Mouse (Mus musculus) gastrocnemius, postnatal 10 days (tissue): ENCODE results near the gene Cdyl2. TPM values are rescaled to one million over a fixed set of nuclear protein-coding genes. Genes with fewer than 3 reads are reported as not detected.

Experiments used
- DNase-seq: peaks from one replicate; pipeline ENCODE4 v3.0.0; 2021; ENCODE audit warnings: mixed read lengths
- total RNA-seq, 2 experiments: library from RNA; stranded (reverse); gene quantifications; 2 replicates each; pipeline ENCODE4 v1.2.3; 2021

The Cdyl2 gene
- total RNA-seq, 2 experiments from 2014 or later: 5.5 to 6.5 TPM

DNA sequence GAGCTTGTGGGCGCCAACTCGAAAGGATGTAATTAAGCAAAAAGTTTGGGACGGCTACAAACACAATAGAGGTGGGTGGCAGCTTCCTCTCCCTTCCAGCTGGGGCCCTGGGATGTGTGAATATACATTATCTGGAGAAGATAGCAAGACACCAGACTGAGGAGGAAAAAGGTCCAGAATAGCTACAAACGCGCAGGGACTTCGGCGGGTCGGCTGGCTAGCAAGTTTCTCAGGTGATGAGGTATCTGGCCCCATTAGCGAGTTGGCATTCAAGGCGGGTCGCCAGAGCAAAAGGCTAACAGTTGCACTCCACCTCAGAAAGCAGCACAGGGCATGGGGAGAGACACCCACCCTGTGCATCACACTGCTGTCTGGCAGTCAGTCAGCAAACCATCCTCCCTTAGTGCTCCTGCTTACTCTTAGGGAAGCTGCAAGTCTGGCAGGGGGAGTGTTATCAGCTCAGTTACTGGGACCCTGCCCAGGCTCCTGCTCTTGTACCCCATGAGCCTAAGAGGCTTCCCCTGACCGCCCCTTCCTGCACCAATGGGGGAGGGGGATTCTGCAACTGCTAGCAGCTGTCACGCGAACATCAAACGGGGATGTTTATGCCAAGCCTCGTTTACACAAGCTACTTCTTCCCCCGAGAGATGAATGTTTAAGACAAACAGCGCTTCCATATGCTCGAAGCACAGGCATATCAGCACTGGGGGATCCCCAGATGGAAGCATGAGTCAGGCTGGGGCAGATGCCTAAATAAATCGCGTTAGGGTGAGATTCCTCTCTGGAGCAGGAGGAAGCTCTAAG is 111.4 kb downstream of the Cdyl2 start:
- no peak for DNase-seq

DNA sequence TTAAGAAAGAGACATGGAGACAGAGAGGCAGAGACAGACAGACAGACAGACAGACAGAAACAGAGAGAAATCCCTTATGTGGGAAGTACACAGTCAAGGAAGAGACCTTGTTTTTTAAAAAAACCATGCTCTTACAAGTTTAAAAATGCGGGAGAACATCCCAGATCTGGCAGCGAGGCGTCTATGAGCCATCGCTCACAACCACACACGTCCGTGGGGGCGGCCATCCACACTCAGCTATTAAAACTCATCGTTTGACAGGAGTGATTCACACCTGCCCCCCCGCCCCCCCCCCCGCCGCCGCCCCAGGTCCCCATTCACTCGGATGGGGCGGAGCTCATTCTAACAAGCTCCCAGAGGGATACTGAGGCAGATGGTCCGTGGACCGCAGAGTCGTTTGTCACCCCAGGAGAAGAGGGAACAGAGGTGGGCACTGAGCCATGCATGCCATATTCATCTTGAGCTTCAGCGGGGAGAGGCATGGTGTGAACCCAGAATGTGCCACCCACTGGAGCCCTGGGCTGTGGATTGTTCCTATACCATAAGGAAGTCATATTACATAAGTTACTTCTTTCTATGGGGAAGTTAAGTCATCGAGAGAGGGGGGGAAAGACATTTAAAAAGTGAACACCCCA is 113.0 kb downstream of the Cdyl2 start:
- no peak for DNase-seq

DNA sequence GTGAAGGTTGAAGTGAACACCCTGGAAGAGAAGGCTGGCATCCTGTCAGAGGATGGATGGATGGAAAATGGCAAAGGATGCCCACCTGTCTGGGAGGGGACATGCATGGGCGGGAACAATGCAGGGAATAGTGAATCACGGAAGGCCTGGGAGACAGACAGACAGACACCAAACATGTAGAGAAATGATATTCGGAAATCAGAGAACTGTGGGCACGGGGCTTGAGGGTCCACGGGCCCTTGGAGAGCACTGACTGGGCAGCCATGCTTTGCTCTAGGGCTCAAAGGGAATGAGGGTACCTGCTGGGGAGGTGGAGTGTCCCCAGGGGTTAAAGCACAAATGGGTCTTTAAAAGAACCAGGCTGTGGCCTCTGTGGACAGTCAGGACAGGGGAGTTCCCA is 113.6 kb downstream of the Cdyl2 start:
- DNase-seq: no peak

DNA sequence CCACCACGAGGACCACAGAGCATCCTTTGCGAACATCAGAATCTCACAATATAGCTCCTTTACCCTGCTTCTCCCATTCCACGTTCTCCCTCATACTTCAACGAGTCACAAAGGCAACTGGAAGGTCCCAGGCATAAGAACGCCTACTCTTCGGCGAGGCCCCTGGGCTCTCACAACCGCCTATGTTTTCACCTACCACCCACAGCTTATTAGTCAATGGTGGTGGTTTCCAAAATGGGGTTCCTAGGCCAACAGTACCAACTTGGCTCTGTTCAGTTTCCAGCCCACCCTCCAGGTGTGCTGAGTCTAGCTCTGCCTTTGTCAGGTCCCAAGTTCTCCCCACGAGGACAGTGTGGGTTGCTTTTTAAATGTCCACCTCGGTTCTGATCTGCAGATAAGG is 114.0 kb downstream of the Cdyl2 start:
- DNase-seq: no peak

GRCm38 (mm10) chr8:116617891-116618290 is 114.9 kb downstream of the Cdyl2 start:
- no peak for DNase-seq

DNA sequence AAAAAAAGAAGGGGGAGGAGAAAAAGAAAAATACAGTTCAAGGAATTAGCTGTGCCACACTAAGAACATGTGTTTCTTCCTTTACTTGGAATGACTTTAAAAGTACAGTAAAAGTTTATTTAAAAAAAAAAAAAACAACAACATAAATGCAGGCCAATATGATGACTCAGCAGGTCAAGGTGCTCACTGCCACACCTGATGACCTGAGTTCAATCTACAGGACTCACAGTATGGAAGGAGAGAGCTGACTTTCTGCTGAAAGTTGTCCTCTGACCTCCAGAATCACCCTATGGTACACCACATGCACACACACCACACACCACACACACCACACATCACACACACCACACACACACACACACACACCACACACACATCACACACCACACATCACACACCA is 116.4 kb downstream of the Cdyl2 start:
- no peak for DNase-seq

- DNase-seq: peak; percentile 18
Measured at GRCm38 (mm10) chr8:116614901-116615300, 117.9 kb downstream of the Cdyl2 start.

- DNase-seq: no peak
Measured at GRCm38 (mm10) chr8:116606171-116606570, 126.6 kb downstream of the Cdyl2 start.

DNA sequence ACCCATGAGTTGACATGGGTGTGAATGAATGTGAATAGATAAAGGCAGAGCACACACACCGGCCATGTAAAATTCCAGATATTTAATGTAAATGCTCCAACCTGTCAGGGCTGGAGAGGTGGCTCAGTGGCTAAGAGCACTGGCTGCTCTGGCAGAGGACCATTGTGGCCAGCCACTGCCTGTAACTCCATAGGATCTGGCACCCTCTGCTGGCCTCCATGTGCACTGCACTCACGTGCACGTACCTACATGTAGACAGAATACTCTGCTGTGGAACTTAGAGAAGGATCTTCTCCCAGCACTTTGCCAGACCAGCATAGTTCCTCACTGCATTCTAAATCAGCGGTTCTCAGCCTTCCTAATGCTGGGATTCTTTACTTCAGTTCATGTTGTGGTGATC is 130.0 kb downstream of the Cdyl2 start:
- DNase-seq: no peak

DNA sequence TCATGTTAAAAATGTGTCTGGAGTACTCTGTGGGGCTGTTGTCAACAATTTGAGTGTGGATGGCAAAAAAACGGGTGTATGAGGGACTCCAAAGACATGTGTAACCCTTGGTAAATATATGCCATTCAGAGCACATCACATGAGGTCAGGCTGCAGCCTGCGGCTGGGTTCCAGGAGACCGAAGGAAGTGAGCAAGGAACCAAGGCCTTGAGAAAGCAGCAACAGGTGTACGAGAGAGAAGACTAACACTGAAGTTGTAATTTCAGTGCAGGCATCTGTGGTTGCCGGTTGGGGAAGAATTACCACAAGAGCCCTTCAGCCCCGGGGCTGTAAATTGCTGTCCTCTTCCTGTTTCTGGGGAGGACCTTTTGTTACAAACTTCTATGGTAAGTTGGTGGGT is 133.1 kb downstream of the Cdyl2 start:
- no peak for DNase-seq

DNA sequence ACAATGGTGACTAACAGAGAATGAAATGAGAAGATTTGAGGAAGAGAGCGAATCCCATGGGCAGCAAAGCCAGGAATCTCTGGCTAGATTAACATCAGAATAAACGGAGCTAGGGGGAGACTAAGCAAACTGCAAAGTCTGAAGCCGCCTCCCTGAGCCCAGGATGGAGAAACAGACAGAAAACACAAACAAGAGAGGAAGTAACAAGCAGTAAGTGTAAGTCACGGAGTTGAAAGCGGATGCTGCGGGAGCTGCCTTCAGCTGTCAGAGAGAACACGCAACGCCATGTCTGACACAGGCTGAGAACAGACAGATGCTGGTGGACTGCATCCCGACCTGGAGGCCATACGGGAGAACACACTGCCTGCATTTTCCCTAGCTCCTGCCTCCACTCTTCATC is 141.6 kb downstream of the Cdyl2 start:
- no peak for DNase-seq

GRCm38 (mm10) chr8:116590546-116590945 is 142.2 kb downstream of the Cdyl2 start:
- no peak for DNase-seq

GRCm38 (mm10) chr8:116590106-116590505 is 142.7 kb downstream of the Cdyl2 start:
- no peak for DNase-seq

GRCm38 (mm10) chr8:116587616-116588468 is 144.9 kb downstream of the Cdyl2 start:
- no peak for DNase-seq

- DNase-seq: no peak
Measured at GRCm38 (mm10) chr8:116581318-116582019, 151.3 kb downstream of the Cdyl2 start.

- DNase-seq: no peak
Measured at GRCm38 (mm10) chr8:116576732-116577131, 156.1 kb downstream of the Cdyl2 start.

DNA sequence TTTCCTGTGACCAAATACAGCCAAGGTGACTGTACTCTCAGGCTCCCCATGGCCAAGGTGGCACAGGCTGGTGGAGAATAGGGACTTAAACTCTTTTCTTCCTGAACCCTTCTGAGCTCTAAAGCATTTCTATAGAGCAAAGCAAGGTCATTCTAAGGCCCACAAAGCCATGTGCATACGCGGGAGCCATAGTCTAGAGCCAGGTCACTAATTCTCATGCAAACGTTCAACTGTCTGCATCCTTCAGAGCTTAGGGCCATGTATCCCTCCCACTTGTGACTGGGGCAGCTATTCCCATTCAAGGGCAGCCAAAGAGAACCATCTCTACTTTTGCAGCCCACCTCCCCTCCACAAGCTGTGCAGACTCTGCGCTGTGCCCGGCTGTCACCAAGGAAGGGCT is 159.7 kb downstream of the Cdyl2 start:
- DNase-seq: no peak

DNA sequence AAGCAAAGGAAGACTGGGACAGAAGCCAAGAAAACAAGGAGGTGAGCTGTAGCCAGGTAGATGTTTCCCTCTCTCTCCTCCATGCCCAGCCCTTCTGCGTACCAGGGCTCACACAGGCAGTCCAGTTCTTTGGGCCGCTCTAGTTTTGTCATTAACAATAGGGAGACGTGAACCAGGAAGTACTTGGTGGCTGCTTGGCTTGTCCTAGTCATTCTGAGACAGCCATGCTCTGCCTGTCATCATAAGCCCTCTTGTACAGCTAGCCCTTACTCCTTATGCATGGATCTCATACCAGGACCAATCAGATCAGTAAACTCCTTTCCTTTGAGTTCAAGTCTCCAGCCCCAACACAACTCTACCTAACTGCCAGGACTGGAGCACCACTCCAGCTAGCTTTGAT is 180.0 kb downstream of the Cdyl2 start:
- DNase-seq: no peak

DNA sequence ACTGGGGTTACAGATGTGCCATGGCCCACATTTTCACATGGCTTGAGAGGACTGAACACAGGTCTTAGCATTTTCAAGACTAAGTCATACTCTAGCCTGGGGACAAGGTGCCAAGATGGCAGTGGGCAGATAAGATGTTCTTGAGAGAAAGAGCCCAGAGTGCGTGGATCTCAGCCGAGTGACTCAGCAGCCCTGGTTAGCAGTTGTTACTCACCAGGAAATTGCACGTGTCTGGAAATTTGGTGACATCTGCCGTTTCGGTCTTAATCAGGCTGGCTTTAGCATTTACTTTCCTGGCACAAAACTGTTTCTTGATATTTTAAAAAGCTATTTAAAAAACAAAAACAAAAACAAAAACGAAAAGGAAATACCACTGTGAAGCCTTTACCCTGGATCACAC is 180.5 kb downstream of the Cdyl2 start:
- no peak for DNase-seq

DNA sequence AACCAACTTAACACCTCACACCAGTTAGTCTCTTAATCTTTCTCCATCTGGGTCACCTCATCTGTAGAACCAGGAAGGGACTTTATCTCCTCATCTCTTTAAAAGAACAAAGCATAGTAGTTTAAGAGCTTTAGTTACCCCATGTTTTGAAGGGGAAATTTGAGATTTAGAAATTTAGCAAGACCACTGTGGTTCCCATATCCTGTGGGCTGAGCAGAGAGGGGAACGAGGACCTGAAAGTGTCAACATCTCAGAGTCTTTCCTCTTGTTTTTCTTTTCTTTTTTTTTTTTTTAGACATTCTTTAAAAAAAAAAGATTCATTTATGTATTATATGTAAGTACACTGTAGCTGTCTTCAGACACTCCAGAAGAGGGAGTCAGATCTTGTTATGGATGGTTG is 189.4 kb downstream of the Cdyl2 start:
- DNase-seq: no peak

DNA sequence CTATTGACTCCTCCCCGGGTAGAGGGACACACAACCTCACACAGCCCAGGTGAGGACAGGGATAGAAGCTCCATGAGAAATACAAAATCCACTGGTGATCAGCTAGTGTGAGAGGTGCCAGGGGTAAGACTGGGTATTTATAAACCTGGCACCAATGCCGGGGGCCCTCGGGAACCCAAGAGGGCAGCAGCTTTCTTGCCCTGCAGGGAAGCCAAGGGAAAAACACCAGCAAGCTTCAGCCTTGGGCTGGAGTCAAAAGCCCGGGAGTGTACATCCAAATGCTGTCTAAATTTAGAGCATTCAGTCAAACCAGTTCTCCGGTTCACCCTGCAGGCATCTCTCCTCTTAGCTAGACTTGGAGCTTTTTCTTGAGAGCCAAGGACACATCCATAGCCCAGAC is 189.9 kb downstream of the Cdyl2 start:
- peak; percentile 44 for DNase-seq

GRCm38 (mm10) chr8:116540136-116540535 is 192.7 kb downstream of the Cdyl2 start:
- DNase-seq: no peak
